Mouse (Mus musculus): ENCODE data around the gene Micall2.

GRCm38 (mm10) chr5:139756586-139756985, 20.4 kb upstream of the Micall2 start:
- TF ChIP-seq GATA1 (IDR thresholded peaks at IDR 0.05; ENCODE audit: low read length) (no peak), TAL1 (IDR thresholded peaks at IDR 0.05; ENCODE audit: low read length) (no peak)

All from erythroblast, embryonic 14.5 days (primary cell).